Mouse (Mus musculus) embryo, embryonic 11 days (tissue): ENCODE results near the gene Nck2.
"Not testable (repeated sequence)": the region's sequence is repeated elsewhere in the genome, so short reads cannot be mapped to it uniquely, and the experiment has no call there.

Source experiments
- DNase-seq: peaks from one replicate; pipeline ENCODE4 v3.0.0-alpha.2; 2015

The Nck2 gene

DNA sequence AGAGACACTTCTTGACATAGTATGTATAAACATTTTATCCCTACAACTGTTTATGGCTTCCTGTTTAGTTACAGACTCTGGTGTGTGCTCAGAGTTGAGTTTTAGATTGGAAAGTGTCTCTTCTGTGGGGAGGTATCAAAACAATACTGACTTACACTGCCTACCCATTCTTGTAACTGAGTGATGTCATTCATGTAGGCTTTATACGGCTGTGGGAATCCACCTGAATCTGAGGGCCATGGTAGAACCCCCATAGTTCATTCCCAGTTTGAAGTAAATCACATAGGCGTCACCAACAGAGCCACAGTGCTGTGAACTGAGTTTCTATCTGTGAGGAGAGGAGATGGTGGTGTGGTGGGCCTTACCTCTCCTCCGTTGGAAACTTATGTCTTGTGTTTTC lies 92.6 kb downstream of the Nck2 start:
- DNase-seq = no peak

DNA sequence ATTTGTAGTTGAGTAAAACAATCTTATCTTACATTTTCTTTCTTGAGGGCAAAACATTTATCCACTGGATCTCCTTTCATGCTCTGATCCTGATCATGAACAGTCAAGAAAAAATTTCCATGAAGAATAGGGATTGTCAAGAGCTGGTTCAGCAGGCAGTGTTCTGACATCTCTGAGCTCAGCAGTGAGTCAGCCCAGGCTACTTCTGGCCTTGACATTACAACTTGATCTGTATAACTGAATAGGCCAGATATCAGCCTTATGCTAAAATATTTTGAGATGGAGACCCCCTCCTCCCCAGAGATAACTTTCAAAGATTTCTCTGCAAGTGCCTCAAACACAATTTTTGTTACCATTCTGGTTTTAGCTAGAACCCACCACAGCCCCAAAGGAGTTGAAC lies 93.1 kb downstream of the Nck2 start:
- no peak for DNase-seq

DNA sequence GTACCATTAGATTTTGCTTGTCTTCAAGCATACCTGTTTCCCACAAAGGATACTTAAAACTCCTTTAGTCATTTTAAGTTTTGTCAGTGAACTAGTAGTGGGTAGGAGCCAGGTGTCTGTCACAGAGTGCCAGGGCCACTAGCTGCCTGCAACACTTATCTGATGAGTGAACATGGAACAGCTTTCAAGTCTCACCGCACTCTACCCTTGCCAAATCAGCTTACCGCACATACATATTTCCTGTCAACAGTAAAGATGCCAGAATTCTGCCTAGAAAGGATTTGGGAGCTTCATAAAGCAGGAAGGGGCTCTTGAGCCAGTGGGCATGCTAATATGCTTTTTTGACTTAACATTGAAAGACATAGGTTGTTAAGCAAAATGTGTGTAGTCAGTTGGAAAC lies 94.3 kb downstream of the Nck2 start:
- no peak for DNase-seq

DNA sequence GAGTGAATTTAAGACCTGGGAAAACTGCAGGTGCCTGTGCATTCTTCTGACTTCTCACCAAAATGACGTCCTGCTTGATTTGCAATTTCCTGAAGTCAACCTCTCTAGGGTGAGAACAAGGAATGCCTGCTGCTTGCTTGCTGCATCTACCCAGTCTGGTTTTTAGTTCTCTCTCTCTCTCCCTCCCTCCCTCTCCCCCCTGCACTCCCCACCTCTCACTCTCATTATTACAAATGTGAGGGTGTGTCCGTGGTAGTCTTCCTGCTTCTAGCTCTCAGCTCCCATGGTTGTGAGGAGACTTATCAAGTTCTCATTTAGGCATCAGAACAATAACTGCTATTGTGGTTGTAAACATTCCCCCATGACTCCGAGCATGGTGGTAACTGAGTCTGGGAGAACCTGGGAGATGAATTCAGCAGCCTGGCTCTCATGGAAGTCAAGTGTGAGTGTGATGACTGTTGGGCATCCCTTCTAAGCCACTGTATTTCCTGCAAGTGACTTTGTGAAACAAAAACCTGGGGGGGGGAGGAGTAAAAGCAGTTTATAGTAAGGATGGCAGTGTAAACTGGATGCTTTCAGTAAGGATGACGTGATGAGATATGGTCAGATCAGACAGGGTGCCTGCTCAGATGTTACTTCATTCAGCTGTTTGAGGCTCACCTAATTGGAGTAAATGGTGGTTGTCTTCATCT lies 95.5 kb downstream of the Nck2 start:
- no peak for DNase-seq

DNA sequence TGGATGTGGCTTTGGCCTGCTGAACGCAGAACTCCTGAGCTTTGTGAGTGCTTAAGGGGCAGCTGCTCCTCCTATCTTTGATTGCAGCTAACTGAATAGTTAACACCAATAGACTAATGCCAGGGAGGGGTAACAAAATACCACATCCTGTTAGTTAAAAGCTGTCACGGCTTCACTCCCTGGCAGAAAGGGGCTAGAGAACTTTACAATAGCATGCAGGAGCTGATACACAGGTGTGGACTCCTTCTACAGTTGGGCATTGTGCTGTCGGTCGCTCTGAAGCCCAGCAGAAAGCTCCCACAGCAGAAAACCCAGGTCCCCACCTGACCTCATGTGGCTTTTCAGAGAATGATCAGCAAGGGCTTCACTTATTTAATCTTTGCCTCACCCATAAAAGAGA lies 98.0 kb downstream of the Nck2 start:
- DNase-seq = no peak

DNA sequence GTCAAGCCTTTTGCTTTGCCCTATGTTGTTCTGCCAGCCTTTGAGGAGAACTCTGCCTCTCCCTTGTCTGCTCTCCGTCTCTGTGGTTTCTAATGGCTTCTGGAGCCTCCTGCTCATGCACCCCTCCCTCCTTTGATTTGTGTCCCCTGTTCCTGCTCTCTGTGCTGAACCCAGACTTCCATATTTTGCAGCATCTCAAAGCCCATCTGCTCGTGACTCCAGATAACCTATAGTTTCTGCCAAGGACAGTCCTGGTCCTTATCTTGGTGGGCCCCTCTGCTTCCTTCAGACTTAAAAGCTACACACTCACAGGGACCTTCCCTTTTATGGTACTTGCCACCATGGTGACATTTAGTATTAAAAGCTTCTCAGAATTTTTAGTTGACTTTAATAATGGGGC lies 103.3 kb downstream of the Nck2 start:
- no peak for DNase-seq

DNA sequence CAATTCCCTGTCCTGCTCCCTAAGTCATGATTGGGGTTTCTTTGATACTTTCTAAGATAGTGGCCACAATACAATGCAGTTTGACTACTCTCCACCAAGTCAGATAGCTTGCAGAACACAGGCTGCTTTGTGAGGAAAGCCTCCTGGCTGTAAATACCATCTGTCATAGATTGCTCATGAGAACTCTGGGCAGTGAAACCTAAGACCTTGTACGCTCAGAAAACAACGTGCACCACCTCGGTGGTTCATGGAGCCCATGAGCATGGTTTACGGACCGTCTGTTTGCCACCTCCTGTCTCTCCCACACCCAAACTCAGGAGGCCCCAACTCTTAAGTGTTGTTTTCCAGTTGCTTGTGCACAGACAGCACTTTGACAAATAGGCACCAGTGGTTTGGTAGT lies 104.4 kb downstream of the Nck2 start:
- no peak for DNase-seq

DNA sequence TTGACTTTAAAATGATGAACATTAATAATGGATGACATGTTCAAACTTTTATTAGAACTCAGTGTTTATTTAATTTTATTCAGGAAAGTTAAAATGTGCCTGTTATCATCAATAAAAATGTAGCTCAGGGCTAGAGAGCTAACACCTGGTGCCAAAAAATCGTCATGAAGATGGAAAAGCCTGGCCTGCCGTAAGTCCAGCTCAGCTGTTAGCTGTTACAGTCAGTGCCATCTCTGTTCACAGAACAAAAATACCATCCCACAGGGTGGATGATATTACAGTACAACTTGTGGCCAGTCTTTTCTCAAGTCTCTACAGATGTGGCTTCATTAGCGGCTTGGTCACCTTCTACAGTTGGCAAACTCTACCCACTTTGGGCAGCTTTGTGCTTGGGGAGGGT lies 106.1 kb downstream of the Nck2 start:
- DNase-seq = no peak

DNA sequence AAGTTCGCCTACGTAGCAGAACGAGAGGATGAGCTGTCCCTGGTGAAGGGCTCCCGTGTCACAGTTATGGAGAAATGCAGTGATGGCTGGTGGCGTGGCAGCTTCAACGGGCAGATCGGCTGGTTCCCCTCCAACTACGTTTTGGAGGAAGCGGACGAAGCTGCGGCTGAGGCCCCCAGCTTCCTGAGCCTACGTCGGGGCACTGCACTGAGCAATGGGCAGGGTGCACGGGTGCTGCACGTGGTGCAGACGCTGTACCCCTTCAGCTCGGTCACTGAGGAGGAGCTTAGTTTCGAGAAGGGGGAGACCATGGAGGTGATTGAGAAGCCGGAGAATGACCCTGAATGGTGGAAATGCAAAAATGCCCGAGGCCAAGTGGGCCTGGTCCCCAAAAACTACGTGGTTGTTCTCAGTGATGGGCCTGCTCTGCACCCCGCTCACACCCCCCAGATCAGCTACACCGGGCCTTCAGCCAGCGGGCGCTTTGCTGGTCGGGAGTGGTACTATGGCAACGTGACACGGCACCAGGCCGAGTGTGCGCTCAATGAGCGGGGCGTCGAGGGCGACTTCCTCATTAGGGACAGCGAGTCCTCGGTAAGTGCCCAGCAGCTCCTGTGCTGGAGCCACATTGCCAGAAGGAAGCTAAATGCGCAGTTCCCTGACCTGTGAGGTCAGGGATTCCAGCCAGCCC lies 109.8 kb downstream of the Nck2 start:
- DNase-seq = not testable (repeated sequence)

DNA sequence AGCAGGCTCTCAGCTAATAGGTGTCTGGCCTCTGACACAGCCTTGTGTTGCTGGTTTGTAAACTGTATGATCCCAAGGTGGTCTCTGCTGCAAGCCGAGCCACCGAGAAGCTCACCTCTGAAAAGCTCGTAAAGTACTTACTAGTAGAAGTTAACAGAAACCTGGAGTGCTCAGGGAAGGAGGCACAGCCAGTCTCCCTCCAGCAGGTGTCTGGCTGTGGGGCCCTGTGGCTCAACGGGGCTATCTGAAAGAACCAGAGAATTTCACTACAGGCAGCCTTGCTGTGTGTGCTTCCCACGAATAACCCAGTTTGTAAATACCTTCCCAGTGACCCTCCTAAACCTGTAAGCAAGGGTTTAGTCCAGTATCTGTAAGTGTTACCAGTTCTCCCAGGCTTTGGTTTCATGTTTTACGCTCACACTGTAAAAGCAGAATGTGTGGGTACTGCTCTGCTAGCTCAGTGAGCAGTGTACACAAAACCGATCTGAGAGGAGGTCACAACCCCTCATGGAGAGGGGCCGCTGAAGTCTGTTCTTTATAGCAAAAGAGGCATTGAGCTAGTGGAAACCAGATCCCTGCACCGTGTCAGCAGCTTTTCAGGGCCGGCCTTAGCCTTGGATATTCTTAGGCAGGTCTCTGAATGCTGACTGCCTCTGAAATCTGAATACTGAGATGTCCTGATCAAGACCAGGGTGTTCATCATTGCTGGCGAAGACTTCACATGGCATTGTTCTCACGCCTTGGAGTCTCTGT lies 111.0 kb downstream of the Nck2 start:
- peak; percentile 47 for DNase-seq

DNA sequence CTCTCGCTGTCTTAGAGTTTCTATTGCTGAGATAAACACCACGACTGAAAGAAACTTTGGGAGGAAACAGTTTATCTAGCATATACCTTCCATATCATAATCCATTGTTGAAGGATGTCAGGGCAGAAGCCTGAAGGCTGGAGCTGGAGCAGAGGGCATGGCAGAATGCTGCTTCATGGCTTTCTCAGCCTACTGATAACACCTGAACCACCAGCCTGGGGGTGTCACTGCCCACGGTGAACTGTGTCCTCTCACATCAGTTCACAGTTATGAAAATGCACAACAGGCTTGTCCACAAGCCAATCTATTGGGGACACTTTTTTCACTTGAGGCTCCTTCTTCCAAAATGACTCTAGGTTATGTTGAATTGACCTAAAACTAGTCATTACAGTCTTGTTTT lies 114.0 kb downstream of the Nck2 start:
- no peak for DNase-seq

DNA sequence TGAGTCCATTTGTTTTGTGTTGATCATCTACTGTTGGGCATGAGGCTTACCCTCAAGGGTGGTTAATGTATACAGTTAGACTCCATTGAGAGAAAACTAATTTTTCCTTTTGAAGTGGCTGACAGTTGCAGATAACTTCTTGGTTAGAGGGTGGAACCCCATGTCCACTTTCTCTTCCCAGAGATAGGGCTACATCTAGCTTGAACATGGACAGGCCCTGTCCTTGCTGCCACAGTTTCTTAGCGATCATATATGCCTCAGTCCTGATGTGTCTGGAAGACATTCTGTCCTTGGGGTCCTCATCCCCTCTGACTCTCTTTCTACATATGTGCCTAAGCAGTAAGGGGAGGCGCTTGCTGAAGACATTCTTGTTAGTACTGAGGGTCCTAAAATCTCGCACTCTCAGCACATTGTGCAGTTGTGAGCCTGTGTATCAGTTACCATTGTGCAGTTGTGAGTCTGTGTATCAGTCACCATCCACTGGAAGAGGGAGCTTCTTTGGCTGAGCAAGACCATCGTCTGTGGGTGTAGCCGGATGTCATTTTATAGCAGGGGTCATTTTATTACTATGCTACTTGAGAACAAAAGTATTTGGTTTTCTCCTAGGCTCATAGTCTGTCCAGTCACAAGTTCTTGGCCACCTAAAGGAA lies 114.8 kb downstream of the Nck2 start:
- DNase-seq = no peak

DNA sequence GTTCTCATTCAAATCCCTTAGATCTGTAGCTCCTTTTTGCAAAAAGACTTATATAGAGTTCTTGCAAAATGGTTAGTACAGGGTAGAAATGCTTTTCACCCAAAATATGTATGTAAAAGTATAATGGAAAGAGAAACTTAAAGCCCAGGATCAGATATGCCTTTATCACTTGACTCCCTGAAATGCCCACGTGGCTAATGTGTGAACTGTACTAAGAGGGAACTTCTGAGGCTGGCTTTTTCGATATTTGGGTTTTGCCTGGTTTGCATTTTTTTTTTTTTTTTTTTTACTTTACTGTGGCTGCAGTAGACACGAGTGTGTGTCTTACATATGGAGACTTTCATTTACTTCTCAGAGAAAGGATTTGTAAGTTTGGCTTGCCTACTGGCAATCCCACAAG lies 116.7 kb downstream of the Nck2 start:
- DNase-seq = no peak

DNA sequence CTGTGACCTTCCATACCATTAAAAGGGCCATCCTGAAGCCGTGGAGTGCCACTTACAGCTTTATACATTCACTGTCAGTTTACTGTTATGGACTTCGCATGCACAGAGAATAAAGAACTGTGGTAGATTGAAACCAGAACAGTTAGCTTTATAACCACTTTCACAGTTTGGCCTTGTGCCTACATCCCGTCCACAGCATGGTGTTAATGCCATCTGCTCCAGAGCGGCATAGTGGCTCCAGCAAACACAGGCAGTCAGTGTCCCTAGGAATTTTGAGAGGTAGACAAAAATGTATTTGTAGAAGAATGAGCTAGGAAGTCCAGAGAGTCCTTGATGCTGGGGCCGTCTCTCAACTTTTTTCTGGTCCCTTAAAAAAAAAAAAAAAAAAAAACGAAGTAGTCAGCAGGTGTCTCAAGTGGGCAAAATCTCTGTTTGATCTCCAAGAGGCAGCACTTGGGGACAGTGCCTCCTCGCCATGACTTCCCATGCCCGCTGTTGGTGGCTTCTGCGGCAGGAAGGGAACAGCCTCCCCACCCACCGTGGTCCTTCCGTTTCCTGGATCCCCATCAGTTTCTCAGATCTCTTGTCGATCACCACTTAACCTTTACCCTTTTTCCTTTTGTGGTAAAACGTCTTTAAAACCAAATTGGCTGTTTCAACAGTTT lies 117.8 kb downstream of the Nck2 start:
- DNase-seq = no peak

DNA sequence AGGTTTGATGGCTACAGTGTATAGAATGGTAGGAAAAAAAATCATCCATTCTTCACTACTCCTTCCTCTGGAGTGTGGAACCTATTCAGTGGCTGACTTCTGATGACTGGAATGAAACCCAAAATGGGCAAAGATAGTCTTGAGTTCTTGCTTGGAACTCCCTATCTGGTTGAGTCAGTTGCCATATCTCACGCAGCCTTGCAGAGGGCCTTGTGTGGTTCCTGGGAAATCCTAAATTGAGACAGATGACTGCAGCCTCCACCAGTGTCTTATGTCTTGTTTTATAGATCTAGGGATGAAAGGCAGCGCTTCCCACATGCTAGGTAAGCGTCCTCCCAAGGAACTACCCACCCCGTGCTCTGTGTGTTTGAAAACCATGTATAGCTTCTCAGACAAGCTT lies 120.9 kb downstream of the Nck2 start:
- DNase-seq = no peak

DNA sequence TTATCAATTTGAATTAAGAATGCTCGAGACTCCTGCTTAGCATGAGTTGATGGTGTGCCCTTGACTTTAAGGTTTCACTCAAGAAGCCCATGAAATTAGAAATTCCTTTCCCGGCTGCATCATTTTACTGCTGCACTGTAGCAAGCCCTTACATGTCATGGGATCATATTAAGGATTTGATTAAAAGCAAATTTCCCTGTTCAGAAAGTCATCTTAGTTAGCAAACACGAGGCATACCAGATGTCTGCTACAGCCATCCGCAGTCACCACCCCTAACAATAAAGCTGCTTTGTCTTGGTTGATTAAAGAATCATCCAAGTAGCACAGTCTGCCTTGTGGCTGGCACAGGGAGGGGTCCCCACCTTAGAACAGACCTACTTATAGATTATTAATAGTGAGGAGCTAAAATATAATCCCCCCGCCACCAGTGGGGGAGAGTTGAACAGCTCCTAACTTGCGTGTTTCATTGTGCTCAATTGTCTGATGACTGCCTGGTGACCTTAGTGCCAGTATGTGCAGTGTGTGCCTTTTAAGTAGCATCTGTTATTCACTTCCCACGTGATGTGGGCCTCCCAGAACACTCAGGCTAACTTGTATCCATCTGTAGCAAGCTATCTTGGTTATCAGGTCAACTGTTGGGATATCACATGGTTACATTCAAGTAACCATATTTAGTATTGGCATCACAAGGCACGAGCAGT lies 122.4 kb downstream of the Nck2 start:
- DNase-seq = no peak

DNA sequence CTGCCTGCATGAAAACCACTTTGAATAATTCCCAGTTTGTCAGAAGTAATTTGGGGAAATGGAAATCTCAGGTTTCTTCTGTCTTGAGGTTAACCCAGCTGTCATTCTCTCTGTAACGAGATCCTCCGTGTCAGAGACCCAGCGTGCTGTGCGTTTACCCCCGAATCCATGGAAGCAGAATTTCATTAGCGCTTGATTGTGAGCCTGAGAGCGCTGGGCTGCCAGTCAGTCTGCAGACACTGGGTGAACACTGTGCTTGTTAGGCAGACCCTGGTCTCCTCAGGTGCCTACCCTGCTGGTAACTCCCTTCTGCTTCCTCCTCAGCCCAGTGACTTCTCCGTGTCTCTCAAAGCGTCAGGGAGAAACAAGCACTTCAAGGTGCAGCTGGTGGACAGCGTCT lies 124.4 kb downstream of the Nck2 start:
- DNase-seq = peak; percentile 10

DNA sequence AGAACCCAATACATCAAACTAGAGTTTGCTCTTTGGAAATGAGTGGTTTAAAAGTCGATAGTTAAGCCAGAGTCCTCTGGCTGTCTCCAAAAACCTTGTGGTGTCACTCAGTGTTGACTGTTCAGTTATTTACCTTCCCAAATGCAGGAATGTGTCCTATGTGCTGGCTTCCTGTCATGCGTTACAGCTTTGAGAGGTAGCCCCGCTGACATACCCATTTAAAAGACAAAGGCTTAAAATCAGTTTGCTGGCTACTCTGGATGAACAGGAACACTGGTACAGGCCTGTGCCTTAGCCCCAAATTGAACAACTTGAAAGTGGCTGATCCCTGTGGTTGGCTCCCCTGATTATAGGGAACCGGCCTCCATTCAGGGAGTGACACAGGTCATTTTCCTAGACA lies 126.7 kb downstream of the Nck2 start:
- no peak for DNase-seq

DNA sequence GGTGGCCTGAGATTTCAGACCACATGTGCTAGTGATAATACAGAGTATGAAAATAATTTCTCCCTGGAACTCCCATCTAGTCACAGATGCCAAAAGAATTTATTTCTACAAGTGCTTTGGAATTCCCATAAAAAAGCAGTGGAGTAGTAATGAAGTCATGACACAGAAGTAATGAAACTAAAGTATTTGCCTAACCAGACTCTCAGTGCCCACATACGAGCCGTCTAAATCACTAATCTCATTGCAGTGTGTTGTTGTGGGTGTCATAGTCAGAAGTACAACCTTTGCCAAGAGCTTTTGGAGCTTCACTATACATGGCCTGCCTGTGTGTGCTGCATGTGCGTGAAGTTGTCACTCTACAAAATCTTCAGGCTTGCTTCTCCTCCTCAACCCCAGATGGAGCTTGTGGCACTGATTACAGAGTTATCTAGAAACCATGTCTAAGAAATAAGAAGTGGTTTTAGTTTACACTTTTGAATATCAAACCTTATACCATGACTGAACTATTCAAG lies 130.5 kb downstream of the Nck2 start:
- no peak for DNase-seq

DNA sequence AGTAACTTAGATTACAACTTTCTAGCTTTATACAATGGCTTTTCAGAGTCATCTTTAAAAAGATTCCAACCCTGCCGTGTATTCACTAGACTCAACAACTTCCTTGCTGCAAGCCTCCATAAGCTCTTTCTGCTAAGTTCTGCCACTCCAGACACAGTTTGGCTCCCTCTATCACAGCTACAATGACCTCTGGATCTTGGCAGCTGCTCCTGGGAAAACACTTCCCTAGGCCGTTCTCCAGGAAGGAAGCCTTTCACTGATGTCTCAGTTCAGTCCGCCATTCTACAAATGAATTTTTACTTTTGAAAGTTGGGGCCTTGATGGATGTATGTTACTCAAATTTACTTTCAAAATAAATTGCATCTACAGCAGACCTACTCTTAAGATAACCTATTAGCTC lies 133.0 kb downstream of the Nck2 start:
- DNase-seq = no peak

DNA sequence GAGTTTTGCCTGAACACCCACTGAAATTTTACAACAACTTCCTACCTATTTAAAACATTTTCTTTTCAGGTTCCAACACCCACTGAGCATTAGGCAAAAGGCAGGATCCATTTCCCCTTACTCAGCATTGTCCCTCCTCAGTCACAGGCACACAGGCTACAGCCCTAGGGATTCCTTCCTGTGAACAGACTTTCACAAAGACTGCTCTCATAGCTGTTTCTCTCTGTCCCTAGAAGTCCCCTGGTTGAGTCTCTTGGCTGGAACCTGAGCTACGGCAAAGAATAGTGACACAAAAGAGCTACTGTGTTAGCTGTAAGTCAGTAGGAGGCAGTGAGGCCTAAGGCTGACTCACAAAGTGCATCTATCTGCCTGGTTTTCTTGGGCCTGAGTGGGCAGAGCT lies 139.2 kb downstream of the Nck2 start:
- DNase-seq = no peak

DNA sequence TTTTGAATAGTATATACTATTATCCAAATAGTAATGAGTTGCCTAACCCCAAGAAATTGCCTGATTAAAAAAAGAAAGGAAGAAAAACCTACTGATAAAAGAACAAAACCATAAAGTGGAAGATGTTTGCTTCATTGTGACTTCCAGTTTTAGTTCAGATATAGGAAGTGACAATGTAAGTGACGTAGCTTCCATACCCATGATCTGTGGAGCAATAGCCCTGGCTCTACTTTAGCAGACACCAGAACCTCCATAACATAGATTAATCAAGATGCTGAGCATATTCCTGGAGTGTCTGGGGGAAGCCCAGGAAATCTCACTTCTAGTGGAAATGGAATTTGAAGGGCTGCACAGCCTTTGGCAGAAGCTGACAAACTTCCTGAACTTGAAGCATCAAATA lies 144.6 kb downstream of the Nck2 start:
- no peak for DNase-seq
